Mouse (Mus musculus) cerebellum, postnatal 4 days (tissue): ENCODE measurements around the gene AC124108.1.

Experiments
- DNase-seq, 2 experiments: peaks; one replicate each; pipeline ENCODE4 v3.0.0; 2022; ENCODE audit warnings: low spot score in 2 of 2, mixed read lengths in 1 of 2

AC124108.1 gene

GRCm38 (mm10) chr1:132200562-132201510, 9.6 kb downstream of the AC124108.1 start:
- peak; percentile 58 to 87 for DNase-seq

- no peak for DNase-seq
These were observed 10.2 kb downstream of the AC124108.1 start for GRCm38 (mm10) chr1:132201511-132201860.

GRCm38 (mm10) chr1:132201936-132202335, 10.7 kb downstream of the AC124108.1 start:
- no peak for DNase-seq

- no peak for DNase-seq
These were observed 11.5 kb downstream of the AC124108.1 start for GRCm38 (mm10) chr1:132202771-132203170.

- no peak for DNase-seq
These were observed 14.7 kb downstream of the AC124108.1 start for GRCm38 (mm10) chr1:132205958-132206357.

- DNase-seq = no peak
These were observed 15.6 kb downstream of the AC124108.1 start for GRCm38 (mm10) chr1:132206828-132207227.

- peak in 1 of 2 experiments; percentile 38 for DNase-seq
These were observed 16.9 kb downstream of the AC124108.1 start for GRCm38 (mm10) chr1:132208154-132208553.

GRCm38 (mm10) chr1:132209400-132209799, 18.1 kb downstream of the AC124108.1 start:
- no peak for DNase-seq

- no peak for DNase-seq
These were observed 19.7 kb downstream of the AC124108.1 start for GRCm38 (mm10) chr1:132210922-132211321.

- no peak for DNase-seq
These were observed 20.4 kb downstream of the AC124108.1 start for GRCm38 (mm10) chr1:132211672-132212071.

GRCm38 (mm10) chr1:132212218-132212617, 21.0 kb downstream of the AC124108.1 start:
- DNase-seq = peak; percentile 53 to 64

- DNase-seq = no peak
These were observed 21.8 kb downstream of the AC124108.1 start for GRCm38 (mm10) chr1:132213076-132213475.

- DNase-seq = no peak
These were observed 25.0 kb downstream of the AC124108.1 start for GRCm38 (mm10) chr1:132216276-132216675.

GRCm38 (mm10) chr1:132221627-132222026, 30.4 kb downstream of the AC124108.1 start:
- no peak for DNase-seq

- no peak for DNase-seq
These were observed 30.9 kb downstream of the AC124108.1 start for GRCm38 (mm10) chr1:132222166-132222565.

GRCm38 (mm10) chr1:132226297-132227080, 35.2 kb downstream of the AC124108.1 start:
- no peak for DNase-seq

- no peak for DNase-seq
These were observed 38.4 kb downstream of the AC124108.1 start, which contains the start of gene Gm10188 for GRCm38 (mm10) chr1:132229667-132230066. Gm10188 (minus strand) TSS chr1:132229767.

- DNase-seq = no peak
These were observed 40.4 kb downstream of the AC124108.1 start for GRCm38 (mm10) chr1:132231470-132232274.

GRCm38 (mm10) chr1:132233566-132233965, 42.3 kb downstream of the AC124108.1 start:
- DNase-seq = peak in 1 of 2 experiments; percentile 44

- DNase-seq = no peak
These were observed 43.6 kb downstream of the AC124108.1 start for GRCm38 (mm10) chr1:132234757-132235273.

GRCm38 (mm10) chr1:132237585-132238159, 46.4 kb downstream of the AC124108.1 start:
- DNase-seq = peak; percentile 41 to 77
